Mouse (Mus musculus): Measurements from ENCODE around the gene Rimbp3. TPM values are rescaled to one million over a fixed set of nuclear protein-coding genes. Genes with fewer than 3 reads are reported as not detected.
A peak's percentile ranks its signal among the peaks of the same experiment; 100 is the strongest.
"Not testable (repeated sequence)": the region's sequence is repeated elsewhere in the genome, so short reads cannot be mapped to it uniquely, and the experiment has no call there.

Rimbp3 gene
- polyA plus RNA-seq, 1 experiment: 2.2 TPM

DNA sequence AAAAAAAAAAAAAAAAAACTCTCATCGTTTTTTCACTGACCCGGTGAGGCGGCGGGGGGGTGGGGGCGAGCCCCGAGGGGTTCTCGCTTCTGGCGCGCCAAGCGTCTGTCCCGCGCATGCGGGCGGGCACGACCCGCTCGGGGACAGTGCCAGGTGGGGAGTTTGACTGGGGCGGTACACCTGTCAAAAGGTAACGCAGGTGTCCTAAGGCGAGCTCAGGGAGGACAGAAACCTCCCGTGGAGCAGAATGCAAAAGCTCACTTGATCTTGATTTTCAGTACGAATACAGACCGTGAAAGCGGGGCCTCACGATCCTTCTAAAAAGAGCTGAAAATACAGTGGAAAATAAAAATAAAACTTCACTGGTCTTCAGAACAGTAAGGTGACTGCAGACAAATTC, 13.8 kb downstream of the Rimbp3 start:
- peak; percentile 70 for DNase-seq (ENCODE audit: low read depth)
- no peak for TF ChIP-seq POLR2A (IDR thresholded peaks at IDR 0.05; ENCODE audit: borderline replicate concordance, extremely low read depth, insufficient read depth, insufficient read length, poor library complexity, severe bottlenecking)
- no peak for TF ChIP-seq CTCF (IDR thresholded peaks at IDR 0.05; ENCODE audit: borderline replicate concordance, extremely low read depth, insufficient read depth, insufficient read length)

DNA sequence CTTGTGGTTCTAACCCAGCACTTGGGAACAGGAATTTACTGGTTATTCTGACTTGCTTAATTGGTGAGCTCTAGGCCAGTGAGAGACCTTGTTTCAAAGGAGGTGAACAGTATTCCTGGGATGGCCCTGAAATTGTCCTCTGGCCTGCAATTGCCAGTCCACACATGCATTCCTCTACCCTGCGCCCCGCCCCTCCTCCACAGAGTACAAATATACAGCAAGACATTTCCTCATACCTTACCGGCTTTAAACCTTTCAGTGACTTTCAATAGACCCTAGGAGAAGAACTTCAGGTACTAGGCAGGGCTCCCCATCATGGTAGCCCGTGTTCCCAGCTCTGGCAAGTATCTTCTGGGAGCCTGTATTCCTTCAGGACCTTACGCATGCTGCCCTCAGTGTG, 17.2 kb downstream of the Rimbp3 start:
- no peak for TF ChIP-seq POLR2A (IDR thresholded peaks at IDR 0.05; ENCODE audit: borderline replicate concordance, extremely low read depth, insufficient read depth, insufficient read length, poor library complexity, severe bottlenecking)
- TF ChIP-seq CTCF (IDR thresholded peaks at IDR 0.05; ENCODE audit: borderline replicate concordance, extremely low read depth, insufficient read depth, insufficient read length): no peak
- no peak for DNase-seq (ENCODE audit: low read depth)

- TF ChIP-seq CTCF (IDR thresholded peaks at IDR 0.05; ENCODE audit: borderline replicate concordance, extremely low read depth, insufficient read depth, insufficient read length) (no peak), POLR2A (IDR thresholded peaks at IDR 0.05; ENCODE audit: borderline replicate concordance, extremely low read depth, insufficient read depth, insufficient read length, poor library complexity, severe bottlenecking) (no peak)
- no peak for DNase-seq (ENCODE audit: low read depth)
These were observed 18.1 kb downstream of the Rimbp3 start for GRCm38 (mm10) chr16:17226496-17226895.

DNA sequence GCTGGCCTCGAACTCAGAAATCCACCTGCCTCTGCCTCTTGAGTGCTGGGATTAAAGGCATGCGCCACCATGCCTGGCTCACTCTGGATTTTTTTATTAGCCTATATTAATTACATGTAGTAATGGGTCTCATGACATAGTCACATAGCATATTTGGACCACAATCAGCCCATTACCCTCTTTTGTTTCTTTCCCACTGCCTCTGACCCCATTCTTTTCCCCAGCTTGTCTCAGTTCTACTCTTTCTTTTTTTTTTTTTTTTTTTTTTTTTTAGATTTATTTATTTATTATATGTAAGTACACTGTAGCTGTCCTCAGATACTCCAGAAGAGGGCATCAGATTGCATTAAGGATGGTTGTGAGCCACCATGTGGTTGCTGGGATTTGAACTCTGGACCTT, 23.1 kb downstream of the Rimbp3 start:
- DNase-seq (ENCODE audit: low read depth): not testable (repeated sequence)

DNA sequence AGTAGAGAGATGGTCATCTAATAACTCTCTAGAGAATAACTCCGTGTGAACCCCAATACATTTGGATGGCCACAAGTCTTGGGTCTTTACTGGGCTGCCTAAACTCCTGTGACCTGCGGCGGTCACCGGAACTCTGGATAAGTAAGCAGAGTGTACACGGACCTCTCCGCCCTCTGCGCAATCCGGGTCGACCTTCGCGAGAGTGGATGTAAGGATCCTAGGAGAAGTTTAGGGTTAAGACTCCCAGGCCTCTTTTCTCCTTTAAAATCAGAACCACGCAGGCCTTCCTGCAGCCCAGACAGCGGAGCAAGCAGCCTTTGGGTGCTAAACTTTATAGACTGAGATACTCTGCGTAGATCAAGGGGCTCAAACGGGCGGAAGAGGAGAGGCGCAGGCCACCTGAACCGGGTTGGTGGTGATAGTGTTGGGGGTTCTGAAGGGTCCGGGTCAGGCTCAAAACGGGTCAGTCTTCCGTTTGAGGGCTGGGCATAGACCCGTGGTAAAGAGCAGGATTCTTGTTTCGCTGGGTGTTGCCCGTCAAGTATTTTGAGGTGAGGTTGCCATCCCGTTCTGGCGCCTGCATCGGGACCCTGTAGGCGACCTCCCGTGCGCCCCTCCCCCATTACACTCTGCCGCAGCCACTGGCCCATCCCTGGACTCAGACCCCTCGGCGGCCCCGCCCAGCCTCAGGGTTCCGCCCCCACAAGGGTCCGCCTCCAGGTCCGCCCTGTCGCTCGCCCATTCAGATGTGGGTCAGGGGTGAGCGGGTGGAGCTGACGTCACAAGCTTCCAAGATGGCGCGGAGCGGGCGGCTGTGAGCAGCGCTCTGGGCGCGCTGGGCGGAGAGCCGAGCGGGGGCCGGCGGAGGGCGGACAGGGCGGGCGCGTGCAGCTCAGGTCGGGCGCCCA, 24.6 kb downstream of the Rimbp3 start, which contains the start of gene Hic2:
Gene Hic2 (plus strand): TSS at position 779 of the 908 bp plus-strand sequence.
- peak; percentile 97 for DNase-seq (ENCODE audit: low read depth)
- TF ChIP-seq POLR2A (IDR thresholded peaks at IDR 0.05; ENCODE audit: borderline replicate concordance, extremely low read depth, insufficient read depth, insufficient read length, poor library complexity, severe bottlenecking): peak; percentile 97
- TF ChIP-seq CTCF (IDR thresholded peaks at IDR 0.05; ENCODE audit: borderline replicate concordance, extremely low read depth, insufficient read depth, insufficient read length): no peak

GRCm38 (mm10) chr16:17233702-17234498, 25.5 kb downstream of the Rimbp3 start:
- TF ChIP-seq CTCF (IDR thresholded peaks at IDR 0.05; ENCODE audit: borderline replicate concordance, extremely low read depth, insufficient read depth, insufficient read length) (no peak), POLR2A (IDR thresholded peaks at IDR 0.05; ENCODE audit: borderline replicate concordance, extremely low read depth, insufficient read depth, insufficient read length, poor library complexity, severe bottlenecking) (no peak)
- DNase-seq (ENCODE audit: low read depth): peak; percentile 86

GRCm38 (mm10) chr16:17234499-17234895, 26.1 kb downstream of the Rimbp3 start:
- no peak for TF ChIP-seq POLR2A (IDR thresholded peaks at IDR 0.05; ENCODE audit: borderline replicate concordance, extremely low read depth, insufficient read depth, insufficient read length, poor library complexity, severe bottlenecking)
- DNase-seq (ENCODE audit: low read depth): peak; percentile 63

DNA sequence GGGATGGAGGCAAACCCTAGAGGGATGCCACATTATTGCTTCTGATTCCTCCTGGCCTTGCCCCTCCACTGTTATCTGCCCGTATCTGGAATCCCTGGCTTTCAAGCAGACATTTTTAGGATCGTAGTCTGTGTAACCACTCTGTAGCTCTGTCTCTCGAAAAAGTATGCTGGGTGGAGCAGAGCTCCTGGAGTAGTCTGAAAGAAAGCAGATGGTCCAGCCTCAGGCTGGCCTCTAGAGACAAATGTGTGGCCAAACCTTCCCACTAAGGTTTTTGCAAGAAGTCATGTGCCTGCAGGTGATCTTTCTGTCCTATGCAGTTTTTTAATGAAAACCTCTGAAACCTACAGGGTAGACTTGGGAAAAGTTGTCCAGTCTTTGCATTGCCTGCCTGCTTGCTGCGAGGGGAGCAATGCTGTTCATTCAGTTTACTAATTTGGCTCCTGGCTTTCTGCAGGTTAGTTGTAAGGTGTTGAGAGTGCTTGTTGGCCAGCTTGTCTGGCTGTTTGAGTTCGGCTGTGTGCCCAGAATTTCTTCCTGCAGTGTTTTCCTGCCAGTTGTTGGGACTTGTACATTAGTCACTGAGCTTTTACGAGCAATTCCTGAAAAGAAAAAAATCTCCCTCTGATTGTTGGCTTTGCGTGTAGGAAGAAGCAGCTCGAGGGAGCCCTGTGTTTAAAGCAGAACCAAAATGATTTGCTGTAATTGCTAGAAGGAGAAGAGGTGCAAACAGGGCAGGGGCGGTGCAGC, 26.7 kb downstream of the Rimbp3 start:
- peak; percentile 47 for DNase-seq (ENCODE audit: low read depth)
- no peak for TF ChIP-seq POLR2A (IDR thresholded peaks at IDR 0.05; ENCODE audit: borderline replicate concordance, extremely low read depth, insufficient read depth, insufficient read length, poor library complexity, severe bottlenecking)
- no peak for TF ChIP-seq CTCF (IDR thresholded peaks at IDR 0.05; ENCODE audit: borderline replicate concordance, extremely low read depth, insufficient read depth, insufficient read length)

DNA sequence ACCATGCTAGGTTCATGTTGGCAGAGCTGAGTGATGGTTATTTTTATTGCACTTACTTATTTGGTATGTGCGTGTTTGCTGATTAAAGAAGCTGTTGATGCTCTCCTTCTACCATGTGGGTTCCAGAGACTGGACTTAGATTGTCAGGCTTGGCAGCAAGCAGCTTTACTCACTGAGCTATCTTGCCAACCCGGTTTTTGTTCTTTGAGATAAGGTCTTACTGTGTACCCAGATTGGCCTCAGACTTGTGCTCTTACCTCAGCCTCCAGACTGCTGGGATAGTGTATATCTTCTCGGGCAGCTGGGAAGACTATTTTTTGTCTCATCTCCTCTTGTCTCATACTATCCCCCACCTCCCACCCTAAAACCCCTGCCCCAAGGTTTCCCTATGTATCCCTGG, 29.2 kb downstream of the Rimbp3 start:
- TF ChIP-seq CTCF (IDR thresholded peaks at IDR 0.05; ENCODE audit: borderline replicate concordance, extremely low read depth, insufficient read depth, insufficient read length) (no peak), POLR2A (IDR thresholded peaks at IDR 0.05; ENCODE audit: borderline replicate concordance, extremely low read depth, insufficient read depth, insufficient read length, poor library complexity, severe bottlenecking) (no peak)

DNA sequence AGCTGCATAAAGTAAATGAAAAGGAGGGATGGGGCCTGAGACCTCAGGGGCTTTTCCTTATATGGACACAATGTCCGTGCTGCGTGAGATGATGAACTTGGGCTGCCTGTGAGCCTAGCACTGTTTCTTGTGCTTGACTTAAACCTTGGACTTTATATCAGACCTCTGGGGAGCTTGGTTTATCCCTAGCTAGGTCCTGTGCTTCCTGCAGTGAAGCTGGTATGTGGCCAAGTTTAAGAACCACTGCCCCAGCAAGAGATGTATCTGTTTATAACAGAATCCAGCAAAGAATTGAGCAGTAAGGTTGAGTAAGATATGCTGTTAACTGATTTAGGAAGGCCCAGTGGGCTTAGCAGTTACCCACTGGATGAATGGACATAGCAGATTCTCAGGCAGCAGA, 31.0 kb downstream of the Rimbp3 start:
- TF ChIP-seq CTCF (IDR thresholded peaks at IDR 0.05; ENCODE audit: borderline replicate concordance, extremely low read depth, insufficient read depth, insufficient read length) (no peak), POLR2A (IDR thresholded peaks at IDR 0.05; ENCODE audit: borderline replicate concordance, extremely low read depth, insufficient read depth, insufficient read length, poor library complexity, severe bottlenecking) (no peak)
- DNase-seq (ENCODE audit: low read depth): no peak

More for the DNA sequence above, 29.2 kb downstream of the Rimbp3 start:
- DNase-seq (ENCODE audit: low read depth): no peak

DNA sequence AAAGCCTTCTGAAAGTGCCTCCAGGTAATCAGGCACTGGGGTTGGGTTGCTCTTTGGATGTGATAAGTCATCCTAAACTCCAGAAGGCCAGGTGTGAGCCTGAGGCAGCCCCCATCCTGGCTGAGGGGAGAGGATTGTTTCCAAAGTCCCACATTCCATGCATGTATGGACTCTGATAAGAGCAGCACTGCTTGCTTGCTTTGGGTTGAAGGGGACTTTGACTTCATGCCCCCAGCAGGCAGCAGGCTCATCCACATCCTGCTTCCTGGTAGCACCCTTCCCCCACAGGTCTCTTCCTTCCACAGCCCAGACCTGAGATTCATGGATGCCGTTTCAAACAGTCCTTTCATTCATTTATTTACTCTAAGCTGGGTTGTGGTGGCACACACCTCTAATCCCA, 35.3 kb downstream of the Rimbp3 start:
- DNase-seq (ENCODE audit: low read depth): no peak
- TF ChIP-seq POLR2A (IDR thresholded peaks at IDR 0.05; ENCODE audit: borderline replicate concordance, extremely low read depth, insufficient read depth, insufficient read length, poor library complexity, severe bottlenecking): no peak
- TF ChIP-seq CTCF (IDR thresholded peaks at IDR 0.05; ENCODE audit: borderline replicate concordance, extremely low read depth, insufficient read depth, insufficient read length): no peak

Data from brain, embryonic 14.5 days (tissue).